Mouse (Mus musculus) embryonic facial prominence, embryonic 15.5 days (tissue): ENCODE data around the gene Wwc2. TPM values are rescaled to one million over a fixed set of nuclear protein-coding genes. Genes with fewer than 3 reads are reported as not detected.
A peak's percentile ranks its signal among the peaks of the same experiment; 100 is the strongest.

Experiments
- ATAC-seq: fragments of 200-750 bp; cut with Nextera tagmentation; 2 replicates; pipeline ENCODE4 v1.8.0; 2017; ENCODE audit warnings: low read depth, moderate TSS enrichment; ENCODE audit not compliant: insufficient number of reproducible peaks, low FRiP score, low TSS enrichment
- H3K27ac ChIP-seq: fragments of 300-500 bp; sonication (generic); replicated peaks from 2 replicates; pipeline ENCODE4 v1.5.1; 2015; ENCODE audit warnings: mild to moderate bottlenecking, inconsistent platforms
- H3K27me3 ChIP-seq: fragments of 300-500 bp; sonication (generic); 2 replicates; pipeline ENCODE4 v1.6.1; 2015; ENCODE audit warnings: inconsistent platforms
- H3K36me3 ChIP-seq: fragments of 300-500 bp; sonication (generic); 2 replicates; pipeline ENCODE4 v1.6.1; 2015; ENCODE audit warnings: mild to moderate bottlenecking, inconsistent platforms
- H3K4me1 ChIP-seq: fragments of 300-500 bp; sonication (generic); 2 replicates; pipeline ENCODE4 v1.6.1; 2015; ENCODE audit warnings: inconsistent platforms
- H3K4me2 ChIP-seq: fragments of 300-500 bp; sonication (generic); replicated peaks from 2 replicates; pipeline ENCODE4 v1.6.1; 2015; ENCODE audit warnings: mild to moderate bottlenecking, inconsistent platforms
- H3K4me3 ChIP-seq: fragments of 300-500 bp; sonication (generic); replicated peaks from 2 replicates; pipeline ENCODE4 v1.5.1; 2015; ENCODE audit warnings: mild to moderate bottlenecking, inconsistent platforms
- H3K9ac ChIP-seq: fragments of 300-500 bp; sonication (generic); 2 replicates; pipeline ENCODE4 v1.6.1; 2015; ENCODE audit warnings: inconsistent platforms
- H3K9me3 ChIP-seq: fragments of 300-500 bp; sonication (generic); replicated peaks from 2 replicates; pipeline ENCODE4 v1.6.1; 2016; ENCODE audit warnings: inconsistent platforms
- WGBS: fragments of 180-500 bp; shearing (Covaris S2); methylation state at CpG from one replicate; pipeline ENCODE4 v1.1.7; 2015; 5-methylcytosine and 5-hydroxymethylcytosine counted together
- polyA plus RNA-seq: library from polyadenylated mRNA; unstranded; fragments of >200 nt; fragmentation: Nextera tagmentation; extraction: Ambion mirVana; gene quantifications from 2 replicates; pipeline ENCODE4 v1.2.1, GENCODE M21; 2015

Gene Wwc2
- polyA plus RNA-seq, result 11.9 and 12.0 TPM in 2 replicates

GRCm38 (mm10) chr8:47990911-47991820, at the start of gene Wwc2:
Wwc2 (minus strand) TSS chr8:47990924.
- H3K36me3 ChIP-seq, result no peaks in the 10 kb centered on the region
- H3K27me3 ChIP-seq, result no peaks in the 10 kb centered on the region
- 4% methylated on average over 32 of the region's 46 CpGs for WGBS
- H3K4me3 ChIP-seq, result peak within 1 kb of the TSS; percentile 97
- peak within 1 kb of the TSS; percentile 90 for H3K4me2 ChIP-seq
- H3K9me3 ChIP-seq, result no peaks in the 10 kb centered on the region
- peaks cover 50% of the 10 kb centered on the region for H3K4me1 ChIP-seq
- H3K27ac ChIP-seq, result peak within 1 kb of the TSS; percentile 95
- peak within 1 kb of the TSS; percentile 97 for H3K9ac ChIP-seq
- ATAC-seq, result peak; percentile 71

DNA sequence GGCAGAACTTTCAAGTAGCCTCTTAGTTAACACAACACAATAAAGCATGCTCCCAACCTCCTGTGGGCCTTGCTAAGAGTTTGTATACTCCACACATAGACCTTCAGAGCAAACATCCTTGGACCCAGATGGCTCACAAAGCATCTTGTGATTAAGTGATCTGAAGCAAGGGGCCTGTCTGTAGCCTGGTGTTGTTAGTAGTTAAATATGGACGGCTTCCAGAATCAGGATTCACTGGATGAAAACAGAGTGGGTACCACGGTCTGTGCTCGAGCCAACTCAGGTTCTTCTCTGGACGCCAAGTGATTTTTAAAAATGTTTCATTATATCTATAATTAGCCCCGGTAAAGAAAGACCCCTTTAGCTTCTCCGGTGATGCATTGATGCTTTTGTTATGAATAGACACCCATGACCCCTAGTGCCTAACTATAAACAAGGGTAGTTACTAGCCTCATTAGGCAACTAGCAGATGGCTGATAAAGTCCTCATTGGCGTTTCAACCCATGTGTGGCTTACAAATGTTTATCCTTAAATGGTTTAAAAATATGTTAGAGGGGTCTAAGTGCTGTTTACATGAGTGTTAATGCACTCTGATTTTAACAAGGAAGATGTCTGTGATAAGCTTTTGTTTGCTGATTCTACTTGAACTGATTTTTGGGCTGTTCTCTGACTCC, 47.7 kb upstream of the Wwc2 start:
- no peak overlapping the region for H3K9ac ChIP-seq
- H3K36me3 ChIP-seq, result no peaks in the 10 kb centered on the region
- no peak overlapping the region for H3K4me3 ChIP-seq
- no peaks in the 10 kb centered on the region for H3K4me1 ChIP-seq
- no peaks in the 10 kb centered on the region for H3K27me3 ChIP-seq
- no peak overlapping the region for H3K27ac ChIP-seq
- 74% methylated on average over 7 of the region's 7 CpGs for WGBS
- H3K4me2 ChIP-seq, result no peak overlapping the region
- no peaks in the 10 kb centered on the region for H3K9me3 ChIP-seq
- ATAC-seq, result no peak

- no peak overlapping the region for H3K9ac ChIP-seq
- H3K36me3 ChIP-seq, result no peaks in the 10 kb centered on the region
- no peak overlapping the region for H3K27ac ChIP-seq
- no peak overlapping the region for H3K4me3 ChIP-seq
- no peak for ATAC-seq
- H3K9me3 ChIP-seq, result no peaks in the 10 kb centered on the region
- no peaks in the 10 kb centered on the region for H3K27me3 ChIP-seq
- no peaks in the 10 kb centered on the region for H3K4me1 ChIP-seq
- no peak overlapping the region for H3K4me2 ChIP-seq
- WGBS, result 19% methylated on average over 2 of the region's 2 CpGs
These were observed 41.3 kb upstream of the Wwc2 start for GRCm38 (mm10) chr8:48032046-48032445.

DNA sequence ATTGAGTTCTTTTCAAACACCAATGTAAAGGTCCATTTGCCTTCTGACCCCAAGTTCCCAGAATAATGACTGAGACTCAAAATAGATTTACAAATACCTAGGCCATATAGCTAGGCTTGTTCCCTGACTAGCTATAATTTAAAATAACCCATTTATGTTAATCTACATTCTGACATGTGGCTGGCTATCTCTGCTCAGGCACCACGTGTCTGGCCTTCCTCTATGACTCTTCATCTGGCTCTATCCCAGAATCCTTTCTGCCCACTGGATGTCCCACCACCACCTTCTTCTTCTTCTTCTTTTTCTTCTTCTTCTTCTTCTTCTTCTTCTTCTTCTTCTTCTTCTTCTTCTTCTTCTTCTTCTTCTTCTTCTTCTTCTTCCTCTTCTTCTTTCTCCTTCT, 39.9 kb upstream of the Wwc2 start:
- Histone ChIP-seq H3K4me3 (no peak overlapping the region), H3K27me3 (no peaks in the 10 kb centered on the region), H3K9ac (no peak overlapping the region), H3K36me3 (no peaks in the 10 kb centered on the region), H3K9me3 (no peaks in the 10 kb centered on the region), H3K4me1 (no peaks in the 10 kb centered on the region), H3K4me2 (no peak overlapping the region), H3K27ac (no peak overlapping the region)
- no peak for ATAC-seq
- WGBS, result 77% methylated on average over 1 of the region's 1 CpGs

DNA sequence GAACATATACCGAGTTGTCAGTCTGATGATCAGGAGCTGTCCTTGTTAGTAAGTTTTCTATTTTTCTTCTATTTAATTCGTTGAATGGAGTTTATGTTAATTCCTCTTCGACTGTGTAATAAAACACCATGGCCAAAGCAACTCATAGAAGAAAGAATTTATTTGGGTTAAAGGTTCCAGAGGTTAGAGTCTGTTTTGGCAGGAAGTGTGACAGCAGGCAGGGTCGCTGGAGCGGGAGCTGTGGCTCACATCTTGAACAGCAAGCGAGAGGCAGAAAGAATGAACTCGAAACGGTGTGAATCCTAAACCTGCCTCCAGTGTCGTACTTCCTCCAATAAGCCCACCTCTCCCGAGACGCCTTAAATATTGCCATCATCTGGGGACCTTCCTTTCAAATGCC, 36.1 kb upstream of the Wwc2 start:
- H3K36me3 ChIP-seq, result no peaks in the 10 kb centered on the region
- WGBS, result 66% methylated on average over 11 of the region's 11 CpGs
- no peaks in the 10 kb centered on the region for H3K9me3 ChIP-seq
- ATAC-seq, result no peak
- H3K4me1 ChIP-seq, result no peaks in the 10 kb centered on the region
- no peak overlapping the region for H3K4me2 ChIP-seq
- no peak overlapping the region for H3K27ac ChIP-seq
- H3K4me3 ChIP-seq, result no peak overlapping the region
- no peak overlapping the region for H3K9ac ChIP-seq
- H3K27me3 ChIP-seq, result no peaks in the 10 kb centered on the region

GRCm38 (mm10) chr8:48023206-48023605, 32.5 kb upstream of the Wwc2 start:
- H3K4me2 ChIP-seq, result no peak overlapping the region
- H3K4me1 ChIP-seq, result no peaks in the 10 kb centered on the region
- no peak overlapping the region for H3K9ac ChIP-seq
- ATAC-seq, result no peak
- H3K9me3 ChIP-seq, result no peaks in the 10 kb centered on the region
- H3K36me3 ChIP-seq, result no peaks in the 10 kb centered on the region
- H3K27ac ChIP-seq, result no peak overlapping the region
- H3K4me3 ChIP-seq, result no peak overlapping the region
- no peaks in the 10 kb centered on the region for H3K27me3 ChIP-seq
- 75% methylated on average over 8 of the region's 8 CpGs for WGBS

- Histone ChIP-seq H3K27ac (no peak overlapping the region), H3K9ac (no peak overlapping the region)
These were observed 29.0 kb upstream of the Wwc2 start for GRCm38 (mm10) chr8:48019737-48020136.

DNA sequence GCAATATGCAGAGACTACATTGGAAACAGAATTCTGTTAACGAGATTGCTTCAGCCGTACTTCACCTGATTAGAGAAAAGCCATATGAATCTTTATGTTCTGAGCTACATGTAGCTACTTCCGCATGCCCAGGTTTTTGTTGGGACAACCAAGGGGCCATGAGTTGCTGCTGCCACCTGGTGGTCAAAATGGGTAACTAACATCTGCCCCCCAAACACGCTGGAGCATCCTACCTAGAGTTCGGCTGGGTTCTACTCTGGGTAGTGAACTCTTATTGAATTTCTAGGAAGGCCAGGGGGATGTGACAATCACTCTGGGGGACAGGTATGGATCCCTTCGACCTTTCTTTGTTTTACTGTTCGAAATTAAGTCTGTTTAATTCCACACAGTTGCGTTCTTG, 25.8 kb upstream of the Wwc2 start:
- Histone ChIP-seq H3K4me3 (no peak overlapping the region), H3K9ac (no peak overlapping the region), H3K9me3 (no peaks in the 10 kb centered on the region), H3K4me2 (no peak overlapping the region), H3K4me1 (no peaks in the 10 kb centered on the region), H3K27ac (no peak overlapping the region), H3K36me3 (no peaks in the 10 kb centered on the region), H3K27me3 (no peaks in the 10 kb centered on the region)
- no peak for ATAC-seq
- 19% methylated on average over 8 of the region's 8 CpGs for WGBS

More at GRCm38 (mm10) chr8:48019737-48020136, 29.0 kb upstream of the Wwc2 start:
- no peak overlapping the region for H3K4me3 ChIP-seq
- H3K4me2 ChIP-seq, result no peak overlapping the region
- no peaks in the 10 kb centered on the region for H3K4me1 ChIP-seq
- H3K27me3 ChIP-seq, result no peaks in the 10 kb centered on the region
- no peak for ATAC-seq
- no peaks in the 10 kb centered on the region for H3K36me3 ChIP-seq
- H3K9me3 ChIP-seq, result no peaks in the 10 kb centered on the region
- 83% methylated on average over 2 of the region's 2 CpGs for WGBS

DNA sequence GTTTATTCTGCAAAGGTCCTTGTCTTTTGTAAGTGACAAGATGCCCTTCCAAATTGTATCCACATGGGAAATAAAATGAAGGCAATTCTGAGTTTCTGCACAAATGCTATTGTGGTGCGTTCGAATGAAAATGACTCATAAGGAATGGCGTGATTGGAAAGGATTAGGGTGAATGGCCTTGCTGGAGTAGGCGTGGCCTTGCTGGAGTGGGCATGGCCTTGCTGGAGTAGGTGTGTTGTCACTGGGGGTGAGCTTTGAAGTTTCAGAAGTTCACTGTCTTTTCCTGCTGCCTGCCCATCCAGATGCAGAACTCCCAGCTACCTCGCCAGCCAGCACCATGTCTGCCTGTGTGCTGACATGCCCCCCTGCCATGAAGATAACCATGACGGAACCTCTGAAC, 23.7 kb upstream of the Wwc2 start:
- Histone ChIP-seq H3K27me3 (no peaks in the 10 kb centered on the region), H3K9ac (no peak overlapping the region), H3K27ac (no peak overlapping the region), H3K4me3 (no peak overlapping the region), H3K9me3 (no peaks in the 10 kb centered on the region), H3K4me1 (no peaks in the 10 kb centered on the region), H3K36me3 (no peaks in the 10 kb centered on the region), H3K4me2 (no peak overlapping the region)
- WGBS, result 84% methylated on average over 6 of the region's 6 CpGs
- no peak for ATAC-seq

DNA sequence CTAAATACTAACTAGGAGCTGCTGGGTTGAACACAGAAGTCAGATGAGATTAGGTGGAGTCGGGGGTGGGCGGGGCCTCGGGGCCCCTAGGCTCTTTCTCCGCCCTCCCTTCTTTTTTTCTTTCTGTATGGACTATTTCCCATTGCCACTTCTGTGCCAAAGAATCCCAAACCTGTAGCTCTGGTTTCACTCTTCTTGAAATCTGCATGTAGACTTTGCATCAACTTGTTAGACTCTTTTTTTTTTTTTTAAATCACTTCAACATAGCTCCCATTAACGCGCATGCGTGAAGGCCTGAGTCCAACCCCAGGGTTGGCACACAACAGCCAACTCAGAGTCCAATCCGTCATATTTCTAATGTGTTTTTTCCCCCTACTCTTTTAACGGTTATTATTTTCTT, 22.6 kb upstream of the Wwc2 start:
- ATAC-seq, result no peak
- 68% methylated on average over 9 of the region's 9 CpGs for WGBS
- no peaks in the 10 kb centered on the region for H3K9me3 ChIP-seq
- H3K27ac ChIP-seq, result no peak overlapping the region
- H3K4me2 ChIP-seq, result no peak overlapping the region
- H3K4me1 ChIP-seq, result no peaks in the 10 kb centered on the region
- no peaks in the 10 kb centered on the region for H3K36me3 ChIP-seq
- no peak overlapping the region for H3K9ac ChIP-seq
- no peaks in the 10 kb centered on the region for H3K27me3 ChIP-seq
- no peak overlapping the region for H3K4me3 ChIP-seq

DNA sequence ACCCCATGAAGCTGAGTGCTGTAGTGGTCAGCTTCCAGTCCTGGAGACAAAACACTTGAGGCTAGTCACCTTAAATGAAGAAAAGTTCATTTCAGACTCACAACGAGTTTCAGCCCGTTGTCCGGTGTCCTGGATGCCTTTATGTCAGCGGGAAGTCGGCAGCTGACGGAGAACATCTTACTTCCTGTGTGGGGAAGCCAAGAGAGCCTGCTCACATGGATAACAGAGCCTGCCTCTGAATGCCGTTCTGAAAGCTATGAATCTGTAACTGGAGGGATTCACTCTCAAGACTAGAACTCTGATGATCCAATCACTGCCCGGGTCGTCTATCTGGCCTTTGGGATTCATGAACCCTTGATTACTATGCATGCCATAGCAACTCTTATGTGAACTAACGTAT, 21.1 kb upstream of the Wwc2 start:
- Histone ChIP-seq H3K9me3 (no peaks in the 10 kb centered on the region), H3K27me3 (no peaks in the 10 kb centered on the region), H3K4me1 (no peaks in the 10 kb centered on the region), H3K36me3 (no peaks in the 10 kb centered on the region), H3K4me2 (no peak overlapping the region), H3K27ac (no peak overlapping the region), H3K9ac (no peak overlapping the region), H3K4me3 (no peak overlapping the region)
- ATAC-seq, result no peak
- 76% methylated on average over 10 of the region's 10 CpGs for WGBS
